Mouse (Mus musculus): ENCODE measurements around the gene Krt15.

- TF ChIP-seq CTCF (IDR thresholded peaks at IDR 0.05; ENCODE audit: low read depth, low read length): no peak
- TF ChIP-seq POLR2A (IDR thresholded peaks at IDR 0.05; ENCODE audit: insufficient read depth, low read length): no peak
- TF ChIP-seq EP300 (IDR thresholded peaks at IDR 0.05; ENCODE audit: insufficient read depth, low read depth, low read length): no peak
Observed at GRCm38 (mm10) chr11:100097819-100098218, 37.9 kb downstream of the Krt15 start.

Measured in ES-Bruce4 (cell line).